Mouse (Mus musculus): ENCODE data around the gene Galm. TPM values are rescaled to one million over a fixed set of nuclear protein-coding genes. Genes with fewer than 3 reads are reported as not detected.
"Not testable (repeated sequence)": the region's sequence is repeated elsewhere in the genome, so short reads cannot be mapped to it uniquely, and the experiment has no call there.

Galm gene
- total RNA-seq, 2 experiments from 2014 or later: 1.8 to 2.2 TPM

- intact Hi-C loops (cut with DNase I): no loop called here
- peak; percentile 67 to 73 for DNase-seq
Observed at GRCm38 (mm10) chr17:80160454-80160853, 33.2 kb downstream of the Galm start.

- no peak for DNase-seq
- intact Hi-C loops (cut with DNase I): no loop called here
Observed at GRCm38 (mm10) chr17:80163991-80164390, 36.7 kb downstream of the Galm start.

- intact Hi-C loops (cut with DNase I): no loop called here
- peak; percentile 23 to 33 for DNase-seq
Observed at GRCm38 (mm10) chr17:80165741-80166140, 38.5 kb downstream of the Galm start.

- intact Hi-C loops (cut with DNase I): no loop called here
Observed at GRCm38 (mm10) chr17:80166346-80166745, 39.1 kb downstream of the Galm start.

GRCm38 (mm10) chr17:80167436-80167835, 40.2 kb downstream of the Galm start:
- intact Hi-C loops (cut with DNase I): no loop called here
- DNase-seq: no peak

More at GRCm38 (mm10) chr17:80166346-80166745, 39.1 kb downstream of the Galm start:
- no peak for DNase-seq

GRCm38 (mm10) chr17:80167851-80168251, 40.6 kb downstream of the Galm start:
- DNase-seq: no peak
- intact Hi-C loops (cut with DNase I): no loop called here

- intact Hi-C loops (cut with DNase I): no loop called here
Observed at GRCm38 (mm10) chr17:80168425-80169182, 41.3 kb downstream of the Galm start.

GRCm38 (mm10) chr17:80169792-80170191, 42.5 kb downstream of the Galm start:
- DNase-seq: no peak
- intact Hi-C loops (cut with DNase I): no loop called here

More at GRCm38 (mm10) chr17:80168425-80169182, 41.3 kb downstream of the Galm start:
- DNase-seq: peak; percentile 17 to 26

GRCm38 (mm10) chr17:80170951-80171350, 43.7 kb downstream of the Galm start:
- DNase-seq: no peak
- intact Hi-C loops (cut with DNase I): no loop called here

GRCm38 (mm10) chr17:80171948-80172347, 44.7 kb downstream of the Galm start:
- intact Hi-C loops (cut with DNase I): no loop called here
- DNase-seq: no peak

GRCm38 (mm10) chr17:80172761-80173160, 45.5 kb downstream of the Galm start:
- no peak for DNase-seq
- intact Hi-C loops (cut with DNase I): no loop called here

- intact Hi-C loops (cut with DNase I): no loop called here
- no peak for DNase-seq
Observed at GRCm38 (mm10) chr17:80173708-80174107, 46.4 kb downstream of the Galm start.

GRCm38 (mm10) chr17:80174146-80174545, 46.9 kb downstream of the Galm start:
- intact Hi-C loops (cut with DNase I): no loop called here
- DNase-seq: no peak

- intact Hi-C loops (cut with DNase I): no loop called here
- no peak for DNase-seq
Observed at GRCm38 (mm10) chr17:80174699-80175385, 47.6 kb downstream of the Galm start.

- DNase-seq: no peak
- intact Hi-C loops (cut with DNase I): no loop called here
Observed at GRCm38 (mm10) chr17:80175386-80175739, 48.1 kb downstream of the Galm start.

- DNase-seq: no peak
- intact Hi-C loops (cut with DNase I): no loop called here
Observed at GRCm38 (mm10) chr17:80175966-80176365, 48.7 kb downstream of the Galm start.

GRCm38 (mm10) chr17:80178846-80179245, 51.6 kb downstream of the Galm start:
- DNase-seq; intact Hi-C loops (cut with DNase I): not testable (repeated sequence)

GRCm38 (mm10) chr17:80179959-80180358, 52.7 kb downstream of the Galm start:
- intact Hi-C loops (cut with DNase I): loop anchor here (2.0 to 10.0 kb wide), 3 partner anchors 131 to 515 kb away; no protein-coding TSS in a partner anchor
- peak; percentile 43 to 65 for DNase-seq

- no peak for DNase-seq
- intact Hi-C loops (cut with DNase I): loop anchor here (2.0 to 10.0 kb wide), 3 partner anchors 132 to 516 kb away; no protein-coding TSS in a partner anchor
Observed at GRCm38 (mm10) chr17:80180468-80180867, 53.2 kb downstream of the Galm start.

GRCm38 (mm10) chr17:80183615-80184014, 56.3 kb downstream of the Galm start:
- no peak for DNase-seq
- intact Hi-C loops (cut with DNase I): loop anchor here (5.0 to 10.0 kb wide), 2 partner anchors 321 to 519 kb away; no protein-coding TSS in a partner anchor

- intact Hi-C loops (cut with DNase I): no loop called here
- DNase-seq: no peak
Observed at GRCm38 (mm10) chr17:80193075-80193474, 65.8 kb downstream of the Galm start.
